Mouse (Mus musculus): ENCODE measurements around the gene Serhl. TPM values are rescaled to one million over a fixed set of nuclear protein-coding genes. Genes with fewer than 3 reads are reported as not detected.
A peak's percentile ranks its signal among the peaks of the same experiment; 100 is the strongest.

Serhl gene
- polyA plus RNA-seq, 1 experiment from 2014 or later = 44.3 TPM

DNA sequence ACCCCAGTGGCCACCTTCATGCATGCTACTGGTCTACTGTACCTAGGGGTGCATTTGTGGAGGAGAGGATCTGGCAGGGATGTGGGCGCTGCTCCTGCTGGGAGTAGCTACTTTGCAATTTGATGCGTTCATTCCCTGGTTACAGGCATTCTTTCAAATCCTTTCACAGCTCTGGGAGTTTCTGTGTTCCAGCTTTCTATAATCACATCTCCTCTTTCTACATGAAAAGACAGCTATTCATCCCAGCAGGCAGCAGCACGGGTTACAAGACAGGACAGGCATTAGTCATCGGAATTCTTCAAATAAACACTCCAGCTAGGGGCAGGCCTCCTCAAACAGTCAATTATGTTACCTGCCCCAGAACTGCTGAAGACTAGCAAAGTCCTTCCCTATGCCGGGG lies 53.6 kb downstream of the Serhl start:
- Histone ChIP-seq H3K36me3 (peaks cover 30% of the 10 kb centered on the region), H3K9me3 (replicated peaks) (no peaks in the 10 kb centered on the region), H3K4me2 (replicated peaks) (no peak overlapping the region), H3K4me3 (no peak overlapping the region), H3K9ac (0 out of 2 replicates have a peak overlapping the region, but pooled peaks have one; percentile 13), H3K4me1 (peaks cover 23% of the 10 kb centered on the region), H3K27me3 (no peaks in the 10 kb centered on the region), H3K27ac (peak overlapping the region; percentile 24; the same call in 1 of the 2 replicates)
- WGBS = 34% methylated on average over 5 of the region's 5 CpGs
- ATAC-seq (ENCODE audit: low FRiP score) = no peak

DNA sequence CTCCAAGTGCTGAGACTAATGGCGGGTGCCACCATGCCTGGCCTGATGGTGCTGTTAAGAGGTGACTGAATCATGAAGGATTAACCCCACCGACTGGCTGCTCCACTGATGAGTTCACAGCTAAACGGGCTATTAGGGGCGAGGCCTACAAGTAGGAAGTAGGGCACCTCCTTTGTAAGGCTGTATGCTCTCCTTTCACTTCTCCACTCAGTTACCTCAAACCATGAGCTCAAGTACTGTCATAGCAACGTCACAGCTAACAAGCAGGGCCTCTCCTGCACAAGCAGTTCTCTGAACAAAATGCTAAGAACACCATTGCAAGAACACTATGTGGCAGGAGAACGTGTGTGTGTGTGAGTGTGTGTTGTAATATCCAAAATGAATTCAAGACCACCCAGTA lies 56.2 kb downstream of the Serhl start:
- H3K36me3 ChIP-seq = peaks cover 24% of the 10 kb centered on the region
- H3K27ac ChIP-seq = no peak overlapping the region
- no peak for ATAC-seq (ENCODE audit: low FRiP score)
- no peak overlapping the region for H3K9ac ChIP-seq
- H3K9me3 ChIP-seq (replicated peaks) = no peaks in the 10 kb centered on the region
- H3K4me1 ChIP-seq = peaks cover 32% of the 10 kb centered on the region
- H3K27me3 ChIP-seq = no peaks in the 10 kb centered on the region
- 93% methylated on average over 6 of the region's 6 CpGs for WGBS
- H3K4me3 ChIP-seq = no peak overlapping the region
- no peak overlapping the region for H3K4me2 ChIP-seq (replicated peaks)

DNA sequence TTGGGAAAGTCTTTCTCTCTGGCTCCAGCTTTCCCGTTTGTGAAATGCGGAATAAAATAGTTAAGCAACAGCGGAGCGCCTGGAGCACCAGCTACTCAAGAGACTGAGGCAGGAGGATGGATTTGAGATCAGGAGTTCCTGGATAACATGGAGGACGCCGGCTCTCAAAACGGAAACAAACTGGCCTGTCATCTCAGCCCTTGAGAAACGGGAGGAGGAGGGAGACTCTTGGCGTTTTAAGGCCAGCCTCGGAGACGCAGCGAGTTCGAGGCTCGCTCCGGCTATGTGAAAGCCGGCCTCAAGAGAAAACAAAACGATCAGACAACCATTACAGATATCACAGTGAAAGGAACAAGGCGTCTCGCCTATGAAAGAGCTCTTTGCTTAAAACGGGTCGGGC lies 59.1 kb downstream of the Serhl start:
- peaks cover 25% of the 10 kb centered on the region for H3K36me3 ChIP-seq
- no peaks in the 10 kb centered on the region for H3K27me3 ChIP-seq
- 3% methylated on average over 21 of the region's 21 CpGs for WGBS
- no peaks in the 10 kb centered on the region for H3K9me3 ChIP-seq (replicated peaks)
- peak overlapping the region; percentile 76 for H3K4me3 ChIP-seq
- no peak for ATAC-seq (ENCODE audit: low FRiP score)
- H3K9ac ChIP-seq = peak overlapping the region; percentile 95
- peak overlapping the region; percentile 98 for H3K27ac ChIP-seq
- peak overlapping the region; percentile 84 for H3K4me2 ChIP-seq (replicated peaks)
- peaks cover 22% of the 10 kb centered on the region for H3K4me1 ChIP-seq

DNA sequence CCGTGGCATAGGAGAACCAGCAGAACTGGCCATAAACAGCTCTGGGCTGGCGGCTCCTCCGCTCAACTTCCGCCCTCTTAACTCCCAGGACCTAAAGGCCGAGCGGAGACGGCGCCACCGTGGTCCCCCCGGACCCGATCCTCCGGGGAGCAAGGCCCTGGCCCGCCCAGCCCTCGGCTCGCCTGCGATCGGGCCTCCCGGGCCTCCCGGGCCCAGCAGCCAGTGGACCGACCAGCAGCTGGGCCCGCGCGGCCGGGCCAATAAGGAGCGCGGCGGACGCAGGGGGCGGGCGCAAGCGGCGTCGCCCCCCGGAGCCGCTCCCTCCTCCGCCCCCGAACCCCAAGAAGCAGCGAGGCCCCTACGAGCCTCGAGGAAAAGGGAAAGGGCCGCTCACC lies 59.5 kb downstream of the Serhl start:
- peak; percentile 85 for ATAC-seq (ENCODE audit: low FRiP score)
- Histone ChIP-seq H3K4me2 (replicated peaks) (peak overlapping the region; percentile 84), H3K9me3 (replicated peaks) (no peaks in the 10 kb centered on the region), H3K4me1 (peaks cover 19% of the 10 kb centered on the region), H3K4me3 (peak overlapping the region; percentile 76), H3K27ac (peak overlapping the region; percentile 98), H3K9ac (peak overlapping the region; percentile 95), H3K36me3 (peaks cover 29% of the 10 kb centered on the region), H3K27me3 (no peaks in the 10 kb centered on the region)
- under 1% methylated on average over 28 of the region's 41 CpGs for WGBS

DNA sequence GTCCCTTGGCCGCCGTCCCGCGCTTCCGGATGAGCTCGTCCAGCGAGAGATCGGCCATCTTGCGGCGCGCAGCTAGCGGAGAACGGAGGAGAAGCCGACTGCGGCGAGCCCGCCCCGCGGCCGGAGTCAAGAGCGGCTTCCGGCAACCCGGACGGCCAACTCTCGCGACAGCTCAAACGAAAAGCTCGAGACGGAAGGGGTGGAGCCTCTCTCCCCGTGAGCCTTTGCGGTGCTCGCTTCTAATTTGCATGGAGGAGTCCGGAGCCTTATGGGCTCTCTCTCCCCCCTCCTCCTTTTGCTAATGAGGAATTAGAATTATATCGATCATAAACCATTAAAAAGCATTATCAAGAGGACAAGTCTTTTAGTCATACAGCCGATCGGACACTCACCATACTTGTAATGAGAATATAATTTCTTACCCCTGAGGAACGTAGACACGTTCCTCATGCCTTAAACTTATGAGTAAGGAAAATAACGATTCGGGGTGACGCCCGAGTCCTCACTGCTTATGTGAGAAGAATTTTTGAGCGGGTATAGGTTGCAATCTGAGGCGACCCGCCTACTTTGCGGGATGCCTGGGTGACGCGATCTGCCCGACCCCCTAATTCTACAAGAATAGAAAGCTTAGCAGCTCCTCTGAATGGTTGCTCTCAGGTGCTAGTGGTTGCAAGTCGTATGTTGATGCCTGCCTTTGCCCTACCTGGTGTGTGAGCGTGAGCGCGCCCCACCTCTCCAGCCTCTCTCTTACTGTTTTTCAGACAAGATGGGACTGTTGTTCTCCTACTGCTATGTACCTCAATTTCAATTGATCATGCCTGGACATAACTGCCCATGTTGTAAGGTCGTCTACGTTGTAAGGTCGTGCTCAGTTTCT lies 60.1 kb downstream of the Serhl start, which contains the start of gene Poldip3:
Gene Poldip3 (minus strand): TSS at position 189 of the 877 bp plus-strand sequence.
- under 1% methylated on average over 56 of the region's 56 CpGs for WGBS
- H3K4me1 ChIP-seq = peaks cover 15% of the 10 kb centered on the region
- ATAC-seq (ENCODE audit: low FRiP score) = peak; percentile 93

DNA sequence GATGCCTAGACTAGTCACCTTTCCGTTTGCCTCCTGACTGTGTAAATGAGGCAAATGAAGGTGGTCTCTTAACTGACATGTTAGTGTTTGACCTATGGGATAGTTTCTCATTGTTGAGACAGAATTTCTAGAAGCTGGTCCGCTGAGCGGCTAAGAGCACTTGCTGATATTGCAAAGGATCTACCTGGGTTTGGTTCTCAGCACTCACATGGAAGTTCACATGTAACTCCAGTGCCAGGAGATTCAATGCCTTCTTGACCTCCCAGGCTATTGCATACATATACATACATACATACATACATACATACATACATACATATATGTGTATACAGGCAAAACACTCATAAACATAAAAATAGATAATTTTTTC lies 60.8 kb downstream of the Serhl start:
- Histone ChIP-seq H3K27ac (peak overlapping the region; percentile 98), H3K4me3 (peak overlapping the region; percentile 76), H3K9me3 (replicated peaks) (no peaks in the 10 kb centered on the region), H3K36me3 (peaks cover 33% of the 10 kb centered on the region), H3K4me2 (replicated peaks) (peak overlapping the region; percentile 84), H3K9ac (peak overlapping the region; percentile 95; the same call in 1 of the 2 replicates), H3K4me1 (peaks cover 15% of the 10 kb centered on the region), H3K27me3 (no peaks in the 10 kb centered on the region)
- ATAC-seq (ENCODE audit: low FRiP score) = no peak
- 37% methylated on average over 3 of the region's 3 CpGs for WGBS

More for the DNA sequence above, 60.1 kb downstream of the Serhl start, which contains the start of gene Poldip3:
- Histone ChIP-seq H3K36me3 (peaks cover 31% of the 10 kb centered on the region), H3K9me3 (replicated peaks) (no peaks in the 10 kb centered on the region), H3K4me3 (peak within 1 kb of the TSS; percentile 76), H3K27me3 (no peaks in the 10 kb centered on the region), H3K27ac (peak within 1 kb of the TSS; percentile 98), H3K4me2 (replicated peaks) (peak within 1 kb of the TSS; percentile 84), H3K9ac (peak within 1 kb of the TSS; percentile 95)

DNA sequence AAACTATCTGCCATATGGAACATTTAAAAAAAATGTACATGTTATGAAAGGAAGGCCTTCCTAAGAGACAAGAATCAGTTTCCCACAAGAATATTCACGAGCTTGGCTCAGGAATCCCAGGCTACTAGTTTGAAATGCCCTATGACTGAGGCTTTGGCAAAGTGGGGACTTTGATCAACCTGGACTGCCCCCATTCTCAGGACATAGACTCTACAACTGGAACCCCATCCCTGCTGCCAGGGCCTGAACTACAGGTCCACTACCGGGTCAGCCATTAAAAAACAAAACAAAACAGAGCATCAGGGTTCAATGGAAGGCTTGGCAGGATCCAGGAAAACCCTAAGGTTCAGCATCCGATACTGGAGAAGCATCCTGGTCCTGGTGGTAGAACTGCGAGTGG lies 61.4 kb downstream of the Serhl start:
- H3K4me3 ChIP-seq = no peak overlapping the region
- no peak overlapping the region for H3K27ac ChIP-seq
- no peaks in the 10 kb centered on the region for H3K9me3 ChIP-seq (replicated peaks)
- ATAC-seq (ENCODE audit: low FRiP score) = no peak
- H3K4me2 ChIP-seq (replicated peaks) = no peak overlapping the region
- no peak overlapping the region for H3K9ac ChIP-seq
- 90% methylated on average over 4 of the region's 4 CpGs for WGBS
- H3K27me3 ChIP-seq = no peaks in the 10 kb centered on the region
- peaks cover 29% of the 10 kb centered on the region for H3K36me3 ChIP-seq
- peaks cover 15% of the 10 kb centered on the region for H3K4me1 ChIP-seq

DNA sequence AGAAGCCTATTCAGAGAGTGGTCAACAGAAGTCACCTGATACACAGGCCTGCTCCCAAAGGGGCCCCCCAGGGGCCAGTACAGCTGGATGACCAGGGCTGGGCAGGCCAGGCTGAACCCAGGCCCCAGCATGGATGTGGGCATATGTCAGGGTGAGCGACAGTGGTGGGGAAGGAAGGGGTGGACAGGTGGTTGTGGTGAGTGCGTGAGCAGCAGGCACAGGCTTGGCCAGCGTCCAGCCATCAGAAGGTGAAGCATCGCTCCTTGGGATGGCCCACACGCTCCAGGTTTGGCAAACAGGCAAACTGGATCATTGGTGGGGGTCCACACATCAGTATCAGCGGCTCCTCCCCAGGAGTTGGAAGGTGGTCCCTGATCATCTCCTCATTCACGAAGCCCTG lies 65.0 kb downstream of the Serhl start:
- Histone ChIP-seq H3K9me3 (replicated peaks) (0 out of 2 replicates have a peak, but pooled peaks cover 4% of the 10 kb centered on the region), H3K27me3 (no peaks in the 10 kb centered on the region), H3K4me3 (no peak overlapping the region), H3K9ac (no peak overlapping the region), H3K27ac (no peak overlapping the region), H3K4me2 (replicated peaks) (no peak overlapping the region), H3K36me3 (peaks cover 43% of the 10 kb centered on the region), H3K4me1 (0 out of 2 replicates have a peak, but pooled peaks cover 2% of the 10 kb centered on the region)
- WGBS = 93% methylated on average over 7 of the region's 7 CpGs
- no peak for ATAC-seq (ENCODE audit: low FRiP score)

DNA sequence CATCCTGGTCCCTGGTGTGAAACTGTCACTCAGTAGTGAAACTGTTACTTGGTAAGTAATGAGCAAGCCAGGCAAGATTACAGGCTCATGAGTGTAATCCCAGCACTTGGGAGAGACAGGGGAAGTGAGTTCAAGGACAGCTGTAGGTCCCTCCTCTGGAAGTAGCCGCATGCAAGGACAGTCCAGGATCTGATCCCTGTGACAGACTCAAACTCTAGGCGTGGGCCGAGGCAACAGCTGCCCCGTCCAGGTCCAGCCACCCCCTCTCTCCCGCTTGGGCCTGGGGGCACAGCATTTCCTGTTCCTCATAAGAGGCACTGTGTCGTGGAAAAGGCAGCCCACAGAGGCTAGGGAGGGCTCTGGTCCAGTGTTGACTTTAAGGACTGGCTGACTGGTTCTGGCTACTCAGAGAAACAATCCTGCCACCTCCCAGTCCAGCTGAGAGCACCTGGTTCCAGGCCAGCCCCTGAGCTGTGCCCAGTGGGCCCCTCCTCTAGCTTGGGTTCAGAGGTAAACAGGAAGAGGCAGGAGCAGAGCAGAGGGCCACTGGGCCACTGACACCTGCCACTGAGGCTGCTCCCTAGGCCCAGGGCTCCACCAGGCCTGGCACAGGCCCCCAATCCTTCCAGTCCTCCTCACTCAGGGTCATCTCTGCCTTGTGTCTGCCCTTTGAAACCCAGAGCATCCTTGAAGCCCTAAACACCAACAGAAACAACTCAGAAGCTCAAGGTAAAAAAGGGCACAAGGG lies 66.5 kb downstream of the Serhl start:
- Histone ChIP-seq H3K36me3 (peaks cover 57% of the 10 kb centered on the region), H3K27me3 (no peaks in the 10 kb centered on the region), H3K9me3 (replicated peaks) (0 out of 2 replicates have a peak, but pooled peaks cover 4% of the 10 kb centered on the region), H3K4me1 (peaks cover under 1% of the 10 kb centered on the region), H3K9ac (no peak overlapping the region), H3K27ac (no peak overlapping the region), H3K4me3 (no peak overlapping the region), H3K4me2 (replicated peaks) (no peak overlapping the region)
- ATAC-seq (ENCODE audit: low FRiP score) = no peak
- WGBS = 85% methylated on average over 6 of the region's 6 CpGs

DNA sequence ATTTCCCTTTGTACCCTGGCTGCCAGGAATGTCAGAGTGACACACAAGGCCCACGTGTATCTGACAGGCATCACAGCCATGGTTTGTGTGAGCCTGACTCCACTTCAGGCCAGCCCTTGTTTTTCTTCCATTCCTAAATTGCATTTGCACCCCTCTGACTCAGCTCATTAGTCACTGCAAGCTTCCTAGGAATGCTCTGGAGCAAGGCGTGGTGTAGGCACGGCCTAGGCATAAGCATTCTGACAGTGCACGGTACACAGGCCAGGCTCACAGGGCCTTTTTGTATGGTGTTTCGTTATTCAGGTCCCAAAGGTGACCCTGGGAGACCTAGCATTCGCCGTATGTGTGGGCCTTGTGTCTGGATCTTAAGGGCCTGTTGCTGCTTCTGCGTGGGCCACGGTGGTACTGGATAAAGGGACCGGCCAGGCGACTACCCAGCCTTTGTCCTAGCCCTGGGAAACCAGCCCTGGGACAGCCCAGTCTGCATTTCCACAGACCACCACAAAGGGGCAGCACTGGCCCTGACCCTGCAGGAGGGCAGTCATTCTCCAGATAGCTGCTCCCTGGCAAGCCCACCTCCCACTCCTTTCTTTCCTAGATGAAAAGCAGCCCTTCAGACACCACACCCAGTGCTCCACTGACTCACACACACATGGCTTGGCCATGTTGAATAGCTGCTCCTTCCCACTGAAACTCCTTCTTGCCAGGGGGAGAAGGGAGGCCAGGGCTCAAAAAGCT lies 67.8 kb downstream of the Serhl start:
- no peak overlapping the region for H3K4me2 ChIP-seq (replicated peaks)
- no peak overlapping the region for H3K27ac ChIP-seq
- H3K4me3 ChIP-seq = no peak overlapping the region
- 0 out of 2 replicates have a peak, but pooled peaks cover 4% of the 10 kb centered on the region for H3K9me3 ChIP-seq (replicated peaks)
- no peak overlapping the region for H3K9ac ChIP-seq
- no peaks in the 10 kb centered on the region for H3K27me3 ChIP-seq
- 71% methylated on average over 11 of the region's 11 CpGs for WGBS
- H3K4me1 ChIP-seq = peaks cover 9% of the 10 kb centered on the region
- H3K36me3 ChIP-seq = peaks cover 57% of the 10 kb centered on the region
- ATAC-seq (ENCODE audit: low FRiP score) = no peak

DNA sequence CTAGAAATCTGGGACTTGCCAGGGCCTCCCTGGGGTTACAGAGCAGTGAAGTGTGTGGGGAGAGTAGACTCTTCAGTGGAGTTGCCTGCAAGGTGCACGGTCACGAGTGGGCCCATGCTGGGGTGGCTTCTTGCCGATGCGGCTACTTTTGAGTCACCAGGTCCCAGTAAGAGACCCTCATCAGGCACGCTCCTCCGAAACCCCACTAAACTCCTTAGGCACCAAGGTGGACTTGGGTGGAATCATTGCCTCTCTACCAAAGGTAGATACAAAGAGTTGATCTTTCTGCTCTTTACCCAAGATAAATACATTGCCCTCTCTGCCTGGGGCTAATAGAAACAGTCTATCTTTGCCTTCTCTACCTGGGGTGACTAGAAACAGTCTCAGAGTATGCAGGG lies 68.4 kb downstream of the Serhl start:
- Histone ChIP-seq H3K9ac (no peak overlapping the region), H3K27me3 (no peaks in the 10 kb centered on the region), H3K36me3 (peaks cover 61% of the 10 kb centered on the region), H3K27ac (no peak overlapping the region), H3K4me3 (no peak overlapping the region), H3K9me3 (replicated peaks) (0 out of 2 replicates have a peak, but pooled peaks cover 4% of the 10 kb centered on the region), H3K4me1 (peaks cover 9% of the 10 kb centered on the region), H3K4me2 (replicated peaks) (no peak overlapping the region)
- ATAC-seq (ENCODE audit: low FRiP score) = no peak
- over 99% methylated on average over 6 of the region's 6 CpGs for WGBS

All from hindbrain, embryonic 12.5 days (tissue).